Mouse (Mus musculus) adrenal gland, adult 10 weeks (tissue): Measurements from ENCODE around the gene Srsf7. TPM values are rescaled to one million over a fixed set of nuclear protein-coding genes. Genes with fewer than 3 reads are reported as not detected.

ENCODE experiments used
- polyA plus RNA-seq: library from polyadenylated mRNA; stranded (reverse); fragments of 350-450 nt; fragmentation: Illumina TruSeq; extraction: RNeasy Lipid Tissue Mini Kit (QIAGEN cat#74804); gene quantifications from one replicate; pipeline ENCODE4 v1.2.3, GENCODE M21; 2014; ENCODE audit warnings: low read depth, low replicate concordance

Srsf7 gene
- 251 TPM for polyA plus RNA-seq

GRCm38 (mm10) chr17:80206671-80207581 lies at the start of gene Srsf7, which contains the start of gene Ttc39d:
TSS of gene Srsf7 (minus strand) at chr17:80207307.
TSS of gene Ttc39d (plus strand) at chr17:80207460.

GRCm38 (mm10) chr17:80224326-80225116 lies 17.4 kb upstream of the Srsf7 start, which contains the start of gene Gemin6:
TSS of gene Gemin6 (plus strand) at chr17:80224441.

Other genes starting within 250 kb of the Srsf7 start
- 100.0 TPM for gene Hnrnpll, start 145.0 kb downstream of the Srsf7 start, polyA plus RNA-seq
- gene Galm, start 79.8 kb downstream of the Srsf7 start, polyA plus RNA-seq = 16.7 TPM
- gene Ttc39d, start 153 bp upstream of the Srsf7 start, polyA plus RNA-seq = 0.29 TPM
- gene Gemin6, start 17.1 kb upstream of the Srsf7 start, polyA plus RNA-seq = 16.9 TPM
- 19.4 TPM for gene Morn2, start 82.9 kb upstream of the Srsf7 start, polyA plus RNA-seq
- 14.0 TPM for gene Dhx57, start 83.2 kb upstream of the Srsf7 start, polyA plus RNA-seq
- not detected for gene Arhgef33, start 100.1 kb upstream of the Srsf7 start, polyA plus RNA-seq
- not detected for gene Gm10190, start 166.2 kb upstream of the Srsf7 start, polyA plus RNA-seq